Comparison of ENCODE assay signal across 10 mouse cellular contexts in genomic region chr16:31533196-31533777, GRCm38 (mm10).
DNase-seq lines count a peak whose midpoint lies in the region; ATAC-seq and TF ChIP-seq lines count a peak whose summit lies in the region.
"Had no signal": no experiment of that assay in that cellular context is flagged by ENCODE, and none has a peak within 500 bp of the region (broad histone marks: within the 10 kb centered on the region; RNA-seq: fewer than 3 reads in every experiment).

No protein-coding gene starts in this region.

- H3K4me1 ChIP-seq in heart, embryonic 10.5 days: peaks cover 45% of the 10 kb centered on the region
- peaks cover 12% of the 10 kb centered on the region for H3K4me1 ChIP-seq in heart, embryonic 11.5 days (ENCODE audit: control insufficient read depth, insufficient read depth, low read length)
- peaks cover 47% of the 10 kb centered on the region for H3K4me1 ChIP-seq in G1E (ENCODE audit: insufficient read depth, low read depth, low read length)
- no peaks in the 10 kb centered on the region for H3K4me1 ChIP-seq in embryonic facial prominence, embryonic 14.5 days (ENCODE audit: control insufficient read depth, insufficient read depth, low read length)
- peaks cover 23% of the 10 kb centered on the region for H3K4me1 ChIP-seq in liver, embryonic 16.5 days (ENCODE audit: control insufficient read depth, low read depth, low read length)

- no peaks in the 10 kb centered on the region for H3K9me3 ChIP-seq in heart, embryonic 10.5 days
- H3K9me3 ChIP-seq in heart, embryonic 11.5 days (replicated peaks; ENCODE audit: control insufficient read depth, low read length): no peaks in the 10 kb centered on the region
- no peaks in the 10 kb centered on the region for H3K9me3 ChIP-seq in G1E (replicated peaks)
- H3K9me3 ChIP-seq in embryonic facial prominence, embryonic 14.5 days (ENCODE audit: control insufficient read depth, low read length): no peaks in the 10 kb centered on the region
- no peaks in the 10 kb centered on the region for H3K9me3 ChIP-seq in liver, embryonic 16.5 days (replicated peaks; ENCODE audit: control insufficient read depth, low read length)

- DNase-seq in heart, embryonic 10.5 days (ENCODE audit: low spot score): no peak
- no peak for DNase-seq in G1E (ENCODE audit: low spot score)
- DNase-seq in embryonic facial prominence, embryonic 14.5 days (ENCODE audit: low spot score): peak; percentile 15
- no peak for DNase-seq in testis, postnatal 10 days (ENCODE audit: low spot score)
- DNase-seq in adrenal gland, adult 2 months: no peak
- DNase-seq in ovary, postnatal 14 days (ENCODE audit: low spot score): no peak

- no peaks in the 10 kb centered on the region for H3K27me3 ChIP-seq in heart, embryonic 10.5 days (ENCODE audit: insufficient read depth, poor library complexity, severe bottlenecking)
- no peaks in the 10 kb centered on the region for H3K27me3 ChIP-seq in heart, embryonic 11.5 days (ENCODE audit: control insufficient read depth, insufficient read depth, low read length)
- peaks cover 51% of the 10 kb centered on the region for H3K27me3 ChIP-seq in G1E (ENCODE audit: insufficient read depth, low read length)
- H3K27me3 ChIP-seq in embryonic facial prominence, embryonic 14.5 days (replicated peaks; ENCODE audit: control insufficient read depth, insufficient read depth, low read length): no peaks in the 10 kb centered on the region
- peaks cover 3% of the 10 kb centered on the region; the same call in 1 of the 2 replicates for H3K27me3 ChIP-seq in liver, embryonic 16.5 days (ENCODE audit: control insufficient read depth, insufficient read depth, low read depth, low read length)

- H3K4me2 ChIP-seq in heart, embryonic 11.5 days: no peak overlapping the region
- H3K4me2 ChIP-seq in embryonic facial prominence, embryonic 14.5 days (ENCODE audit: low read depth, low read length): no peak overlapping the region
- H3K4me2 ChIP-seq in liver, embryonic 16.5 days (ENCODE audit: low read depth, low read length): no peak overlapping the region

- H3K27ac ChIP-seq in heart, embryonic 10.5 days: 0 out of 2 replicates have a peak overlapping the region, but pooled peaks have one; percentile 43
- no peak overlapping the region for H3K27ac ChIP-seq in heart, embryonic 11.5 days (ENCODE audit: low read depth, low read length)
- no peak overlapping the region for H3K27ac ChIP-seq in embryonic facial prominence, embryonic 14.5 days (replicated peaks; ENCODE audit: low read depth, low read length)
- no peak overlapping the region for H3K27ac ChIP-seq in liver, embryonic 16.5 days (ENCODE audit: low read length)

- H3K4me3 ChIP-seq in heart, embryonic 10.5 days: no peak overlapping the region
- H3K4me3 ChIP-seq in heart, embryonic 11.5 days (ENCODE audit: low read depth, low read length): no peak overlapping the region
- no peak overlapping the region; the same call in 1 of the 2 replicates for H3K4me3 ChIP-seq in G1E (ENCODE audit: low read depth, low read length)
- no peak overlapping the region for H3K4me3 ChIP-seq in embryonic facial prominence, embryonic 14.5 days (ENCODE audit: low read depth, low read length)
- H3K4me3 ChIP-seq in liver, embryonic 16.5 days (ENCODE audit: low read depth, low read length): no peak overlapping the region

- H3K9ac ChIP-seq in heart, embryonic 11.5 days (ENCODE audit: low read depth, low read length): no peak overlapping the region
- H3K9ac ChIP-seq in embryonic facial prominence, embryonic 14.5 days (ENCODE audit: low read depth, low read length): no peak overlapping the region
- H3K9ac ChIP-seq in liver, embryonic 16.5 days (ENCODE audit: low read depth, low read length): no peak overlapping the region

- 25% methylated on average over 6 of the region's 6 CpGs for WGBS in heart, embryonic 10.5 days
- 28% methylated on average over 6 of the region's 6 CpGs for WGBS in heart, embryonic 11.5 days (ENCODE audit: insufficient replicate concordance)
- 52% methylated on average over 6 of the region's 6 CpGs for WGBS in embryonic facial prominence, embryonic 14.5 days
- WGBS in liver, embryonic 16.5 days (ENCODE audit: insufficient replicate concordance): 26% methylated on average over 6 of the region's 6 CpGs

- no peak for TF ChIP-seq CTCF in G1E (IDR thresholded peaks at IDR 0.05; ENCODE audit: low read depth, low read length)

- H3K36me3 ChIP-seq in heart, embryonic 10.5 days: no peaks in the 10 kb centered on the region
- H3K36me3 ChIP-seq in heart, embryonic 11.5 days (ENCODE audit: control insufficient read depth, insufficient read depth, low read length): no peaks in the 10 kb centered on the region
- no peaks in the 10 kb centered on the region for H3K36me3 ChIP-seq in G1E (replicated peaks)
- H3K36me3 ChIP-seq in embryonic facial prominence, embryonic 14.5 days (ENCODE audit: control insufficient read depth, insufficient read depth, low read length): no peaks in the 10 kb centered on the region
- H3K36me3 ChIP-seq in liver, embryonic 16.5 days (ENCODE audit: control insufficient read depth, insufficient read depth): no peaks in the 10 kb centered on the region

- ATAC-seq in heart, embryonic 11.5 days (replicated peaks; ENCODE audit: insufficient number of reproducible peaks, low FRiP score, low TSS enrichment): no peak
- peak; percentile 64 for ATAC-seq in G1E (ENCODE audit: extremely low read depth, insufficient number of reproducible peaks, low FRiP score, poor library complexity, severe bottlenecking)
- ATAC-seq in embryonic facial prominence, embryonic 14.5 days (ENCODE audit: low read depth): no peak
- peak; percentile 90 for ATAC-seq in liver, embryonic 16.5 days (ENCODE audit: low read depth)
- ATAC-seq: forebrain, embryonic 16.5 days; hindbrain, embryonic 16.5 days had no signal

Comparison
In these comparisons a context has a peak if more than half of its experiments do, and no peak if none do; other contexts are left out.
1. ATAC-seq: peak in G1E (single experiment) and liver, embryonic 16.5 days (single experiment); none in heart, embryonic 11.5 days (single experiment) and embryonic facial prominence, embryonic 14.5 days (single experiment).